Mouse (Mus musculus): Measurements from ENCODE around the gene Nemf. TPM values are rescaled to one million over a fixed set of nuclear protein-coding genes. Genes with fewer than 3 reads are reported as not detected.

Nemf gene
- polyA plus RNA-seq, 1 experiment: 0.71 TPM

- Histone ChIP-seq H3K27me3 (ENCODE audit: control insufficient read depth, insufficient read depth, low read length) (no peaks in the 10 kb centered on the region; the same call in 1 of the 2 replicates), H3K4me3 (ENCODE audit: low read depth, low read length) (no peak overlapping the region), H3K36me3 (ENCODE audit: control insufficient read depth, insufficient read depth, low read length) (peaks cover 45% of the 10 kb centered on the region), H3K4me1 (ENCODE audit: control insufficient read depth, insufficient read depth, insufficient read length, low read length) (peaks cover 2% of the 10 kb centered on the region; the same call in 1 of the 2 replicates), H3K27ac (ENCODE audit: insufficient read depth, low read depth, low read length) (no peak overlapping the region)
- WGBS: 78% methylated on average over 1 of the region's 1 CpGs
- TF ChIP-seq CTCF (IDR thresholded peaks at IDR 0.05; ENCODE audit: extremely low read depth, insufficient read length, insufficient replicate concordance, low read depth, low read length) (no peak), POLR2A (IDR thresholded peaks at IDR 0.05; ENCODE audit: low read depth, low read length) (no peak)
These were observed 5.3 kb downstream of the Nemf start for GRCm38 (mm10) chr12:69351685-69352084.

- Histone ChIP-seq H3K27me3 (ENCODE audit: control insufficient read depth, insufficient read depth, low read length) (no peaks in the 10 kb centered on the region; the same call in 1 of the 2 replicates), H3K4me3 (ENCODE audit: low read depth, low read length) (no peak overlapping the region), H3K27ac (ENCODE audit: insufficient read depth, low read depth, low read length) (no peak overlapping the region), H3K36me3 (ENCODE audit: control insufficient read depth, insufficient read depth, low read length) (peaks cover 54% of the 10 kb centered on the region), H3K4me1 (ENCODE audit: control insufficient read depth, insufficient read depth, insufficient read length, low read length) (no peaks in the 10 kb centered on the region)
- 82% methylated on average over 2 of the region's 2 CpGs for WGBS
- TF ChIP-seq POLR2A (IDR thresholded peaks at IDR 0.05; ENCODE audit: low read depth, low read length): no peak
- no peak for TF ChIP-seq CTCF (IDR thresholded peaks at IDR 0.05; ENCODE audit: extremely low read depth, insufficient read length, insufficient replicate concordance, low read depth, low read length)
These were observed 7.0 kb downstream of the Nemf start for GRCm38 (mm10) chr12:69349928-69350327.

- H3K36me3 ChIP-seq (ENCODE audit: control insufficient read depth, insufficient read depth, low read length): peaks cover 46% of the 10 kb centered on the region
- TF ChIP-seq CTCF (IDR thresholded peaks at IDR 0.05; ENCODE audit: extremely low read depth, insufficient read length, insufficient replicate concordance, low read depth, low read length): no peak
- TF ChIP-seq POLR2A (IDR thresholded peaks at IDR 0.05; ENCODE audit: low read depth, low read length): no peak
- no peak overlapping the region for H3K27ac ChIP-seq (ENCODE audit: insufficient read depth, low read depth, low read length)
- WGBS: 80% methylated on average over 2 of the region's 2 CpGs
- no peaks in the 10 kb centered on the region for H3K4me1 ChIP-seq (ENCODE audit: control insufficient read depth, insufficient read depth, insufficient read length, low read length)
- no peak overlapping the region for H3K4me3 ChIP-seq (ENCODE audit: low read depth, low read length)
- no peaks in the 10 kb centered on the region for H3K27me3 ChIP-seq (ENCODE audit: control insufficient read depth, insufficient read depth, low read length)
These were observed 23.4 kb downstream of the Nemf start for GRCm38 (mm10) chr12:69333547-69333946.

GRCm38 (mm10) chr12:69332147-69332546 is 24.8 kb downstream of the Nemf start:
- TF ChIP-seq CTCF (IDR thresholded peaks at IDR 0.05; ENCODE audit: extremely low read depth, insufficient read length, insufficient replicate concordance, low read depth, low read length) (no peak), POLR2A (IDR thresholded peaks at IDR 0.05; ENCODE audit: low read depth, low read length) (no peak)
- H3K27ac ChIP-seq (ENCODE audit: insufficient read depth, low read depth, low read length): no peak overlapping the region
- no peak overlapping the region for H3K4me3 ChIP-seq (ENCODE audit: low read depth, low read length)
- H3K36me3 ChIP-seq (ENCODE audit: control insufficient read depth, insufficient read depth, low read length): peaks cover 42% of the 10 kb centered on the region
- H3K4me1 ChIP-seq (ENCODE audit: control insufficient read depth, insufficient read depth, insufficient read length, low read length): no peaks in the 10 kb centered on the region
- H3K27me3 ChIP-seq (ENCODE audit: control insufficient read depth, insufficient read depth, low read length): no peaks in the 10 kb centered on the region
- 45% methylated on average over 1 of the region's 1 CpGs for WGBS

- peaks cover 42% of the 10 kb centered on the region for H3K36me3 ChIP-seq (ENCODE audit: control insufficient read depth, insufficient read depth, low read length)
- no peaks in the 10 kb centered on the region for H3K27me3 ChIP-seq (ENCODE audit: control insufficient read depth, insufficient read depth, low read length)
- no peak overlapping the region for H3K27ac ChIP-seq (ENCODE audit: insufficient read depth, low read depth, low read length)
- WGBS: 88% methylated on average over 3 of the region's 3 CpGs
- H3K4me3 ChIP-seq (ENCODE audit: low read depth, low read length): no peak overlapping the region
- TF ChIP-seq POLR2A (IDR thresholded peaks at IDR 0.05; ENCODE audit: low read depth, low read length) (no peak), CTCF (IDR thresholded peaks at IDR 0.05; ENCODE audit: extremely low read depth, insufficient read length, insufficient replicate concordance, low read depth, low read length) (no peak)
- H3K4me1 ChIP-seq (ENCODE audit: control insufficient read depth, insufficient read depth, insufficient read length, low read length): no peaks in the 10 kb centered on the region
These were observed 25.8 kb downstream of the Nemf start for GRCm38 (mm10) chr12:69331187-69331586.

GRCm38 (mm10) chr12:69318431-69318830 is 38.5 kb downstream of the Nemf start:
- no peaks in the 10 kb centered on the region for H3K27me3 ChIP-seq (ENCODE audit: control insufficient read depth, insufficient read depth, low read length)

GRCm38 (mm10) chr12:69309659-69310058 is 47.3 kb downstream of the Nemf start:
- Histone ChIP-seq H3K36me3 (ENCODE audit: control insufficient read depth, insufficient read depth, low read length) (peaks cover 72% of the 10 kb centered on the region), H3K4me3 (ENCODE audit: low read depth, low read length) (no peak overlapping the region), H3K4me1 (ENCODE audit: control insufficient read depth, insufficient read depth, insufficient read length, low read length) (no peaks in the 10 kb centered on the region), H3K27ac (ENCODE audit: insufficient read depth, low read depth, low read length) (no peak overlapping the region), H3K27me3 (ENCODE audit: control insufficient read depth, insufficient read depth, low read length) (no peaks in the 10 kb centered on the region)
- 95% methylated on average over 4 of the region's 4 CpGs for WGBS
- TF ChIP-seq CTCF (IDR thresholded peaks at IDR 0.05; ENCODE audit: extremely low read depth, insufficient read length, insufficient replicate concordance, low read depth, low read length): no peak
- TF ChIP-seq POLR2A (IDR thresholded peaks at IDR 0.05; ENCODE audit: low read depth, low read length): no peak

More at GRCm38 (mm10) chr12:69318431-69318830, 38.5 kb downstream of the Nemf start:
- TF ChIP-seq CTCF (IDR thresholded peaks at IDR 0.05; ENCODE audit: extremely low read depth, insufficient read length, insufficient replicate concordance, low read depth, low read length) (no peak), POLR2A (IDR thresholded peaks at IDR 0.05; ENCODE audit: low read depth, low read length) (no peak)
- H3K4me3 ChIP-seq (ENCODE audit: low read depth, low read length): no peak overlapping the region
- H3K4me1 ChIP-seq (ENCODE audit: control insufficient read depth, insufficient read depth, insufficient read length, low read length): no peaks in the 10 kb centered on the region
- peaks cover 59% of the 10 kb centered on the region for H3K36me3 ChIP-seq (ENCODE audit: control insufficient read depth, insufficient read depth, low read length)
- H3K27ac ChIP-seq (ENCODE audit: insufficient read depth, low read depth, low read length): no peak overlapping the region
